Mouse (Mus musculus): ENCODE results near the gene Stambpl1. TPM values are rescaled to one million over a fixed set of nuclear protein-coding genes. Genes with fewer than 3 reads are reported as not detected.
"Not testable (repeated sequence)": the region's sequence is repeated elsewhere in the genome, so short reads cannot be mapped to it uniquely, and the experiment has no call there.

Stambpl1 gene
- polyA plus RNA-seq, 1 experiment from 2014 or later = 3.7 TPM

DNA sequence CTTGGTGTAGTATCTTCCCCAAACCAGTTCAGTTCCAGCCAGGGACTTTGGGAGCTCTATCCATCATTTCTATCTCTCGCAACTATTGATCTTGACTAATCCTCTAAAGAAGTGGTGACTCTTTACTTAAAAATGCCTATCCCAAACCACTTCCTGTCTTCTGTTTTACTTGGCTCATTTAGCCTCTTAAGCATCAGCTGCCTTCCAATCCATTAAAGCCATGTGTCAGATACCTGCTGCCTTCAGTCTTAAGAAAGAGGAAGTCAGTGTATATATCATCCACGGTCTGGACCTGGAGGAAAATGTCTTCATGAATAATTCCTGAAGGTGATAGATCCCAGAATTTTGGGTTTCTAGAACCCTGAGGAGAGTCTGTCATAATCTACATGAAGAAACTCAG lies 11.7 kb upstream of the Stambpl1 start:
- no peak overlapping the region for H3K4me3 ChIP-seq
- H3K4me1 ChIP-seq (replicated peaks) = no peaks in the 10 kb centered on the region
- H3K9me3 ChIP-seq = no peaks in the 10 kb centered on the region
- no peak for DNase-seq (ENCODE audit: low spot score)
- H3K27ac ChIP-seq = no peak overlapping the region
- 90% methylated on average over 2 of the region's 2 CpGs for WGBS
- no peaks in the 10 kb centered on the region for H3K36me3 ChIP-seq
- no peaks in the 10 kb centered on the region for H3K27me3 ChIP-seq (ENCODE audit: insufficient read depth, poor library complexity, severe bottlenecking)

- 85% methylated on average over 3 of the region's 3 CpGs for WGBS
- H3K9me3 ChIP-seq = no peaks in the 10 kb centered on the region
- no peak overlapping the region for H3K27ac ChIP-seq
- DNase-seq (ENCODE audit: low spot score) = no peak
- no peak overlapping the region for H3K4me3 ChIP-seq
- H3K36me3 ChIP-seq = no peaks in the 10 kb centered on the region
- no peaks in the 10 kb centered on the region for H3K27me3 ChIP-seq (ENCODE audit: insufficient read depth, poor library complexity, severe bottlenecking)
- H3K4me1 ChIP-seq (replicated peaks) = no peaks in the 10 kb centered on the region
Observed at GRCm38 (mm10) chr19:34181234-34181633, 10.8 kb upstream of the Stambpl1 start.

DNA sequence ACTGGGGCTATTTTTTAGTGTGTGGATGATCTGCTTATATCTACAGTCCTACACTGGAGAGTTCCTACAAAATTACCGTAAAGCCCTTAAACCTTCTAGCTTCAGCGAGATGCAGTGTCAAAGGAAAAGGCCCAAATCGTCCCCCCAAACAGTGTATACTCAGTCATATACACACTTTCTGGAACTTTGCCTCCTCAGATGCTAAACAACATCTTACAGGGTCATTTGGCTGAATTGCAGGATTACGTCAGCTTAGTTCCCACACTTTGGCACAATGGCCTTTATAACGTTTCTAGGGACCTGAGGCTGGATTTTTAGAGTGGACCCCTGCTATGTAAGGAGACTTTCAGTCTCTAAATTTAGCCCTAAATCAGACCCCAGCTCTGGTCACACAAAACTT lies 9.5 kb upstream of the Stambpl1 start:
- WGBS = 75% methylated on average over 5 of the region's 5 CpGs
- Histone ChIP-seq H3K4me1 (replicated peaks) (no peaks in the 10 kb centered on the region), H3K4me3 (no peak overlapping the region), H3K9me3 (no peaks in the 10 kb centered on the region), H3K27me3 (ENCODE audit: insufficient read depth, poor library complexity, severe bottlenecking) (no peaks in the 10 kb centered on the region), H3K36me3 (no peaks in the 10 kb centered on the region), H3K27ac (no peak overlapping the region)
- no peak for DNase-seq (ENCODE audit: low spot score)

DNA sequence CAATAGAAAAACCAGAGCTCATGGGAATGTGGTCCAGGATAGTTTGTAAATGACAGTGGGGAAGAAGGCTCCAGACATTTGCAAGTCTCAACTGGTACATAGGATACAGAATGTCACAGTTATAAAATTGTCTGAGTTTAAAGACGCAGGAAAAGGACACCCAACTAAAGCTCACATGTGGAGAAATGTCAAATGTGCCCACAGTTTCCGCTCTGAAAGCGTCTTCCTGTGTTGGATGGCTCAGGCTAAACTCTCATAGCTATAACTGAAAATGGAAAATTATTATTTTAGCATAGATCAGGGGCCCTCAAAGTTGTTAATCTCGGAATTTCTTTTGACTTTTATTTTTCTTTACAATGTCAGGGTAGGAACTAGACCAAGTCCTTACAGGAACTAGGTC lies 5.2 kb upstream of the Stambpl1 start:
- WGBS = 90% methylated on average over 4 of the region's 4 CpGs
- no peak overlapping the region for H3K27ac ChIP-seq
- no peak overlapping the region for H3K4me3 ChIP-seq
- DNase-seq (ENCODE audit: low spot score) = no peak
- H3K4me1 ChIP-seq (replicated peaks) = peaks cover 4% of the 10 kb centered on the region
- H3K36me3 ChIP-seq = no peaks in the 10 kb centered on the region
- H3K9me3 ChIP-seq = no peaks in the 10 kb centered on the region
- peaks cover 12% of the 10 kb centered on the region for H3K27me3 ChIP-seq (ENCODE audit: insufficient read depth, poor library complexity, severe bottlenecking)

DNA sequence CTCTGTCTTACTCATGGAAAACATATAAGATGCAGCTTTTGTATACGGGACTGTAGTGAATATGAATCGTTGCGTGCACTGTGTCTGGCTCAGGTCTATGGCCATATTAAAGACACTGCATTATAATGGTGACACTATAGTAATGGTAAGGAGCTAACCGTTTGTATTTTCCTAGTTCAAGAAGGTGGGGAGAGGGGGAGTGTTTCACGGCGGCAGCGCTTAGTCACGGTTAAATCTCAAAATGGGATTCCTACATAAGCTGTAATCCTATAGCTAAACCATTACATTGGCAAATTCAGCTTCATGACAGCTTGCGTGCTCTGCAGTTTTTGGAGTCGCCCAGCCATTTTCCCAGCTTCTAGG lies 403 bp upstream of the Stambpl1 start:
- peak overlapping the region; percentile 86 for H3K27ac ChIP-seq
- H3K4me3 ChIP-seq = peak overlapping the region; percentile 74
- no peaks in the 10 kb centered on the region for H3K9me3 ChIP-seq
- no peaks in the 10 kb centered on the region for H3K36me3 ChIP-seq
- DNase-seq (ENCODE audit: low spot score) = no peak
- H3K4me1 ChIP-seq (replicated peaks) = peaks cover 20% of the 10 kb centered on the region
- WGBS = 21% methylated on average over 10 of the region's 10 CpGs
- peaks cover 23% of the 10 kb centered on the region for H3K27me3 ChIP-seq (ENCODE audit: insufficient read depth, poor library complexity, severe bottlenecking)

GRCm38 (mm10) chr19:34193149-34193548 lies 1.1 kb downstream of the Stambpl1 start:
- peaks cover 20% of the 10 kb centered on the region for H3K4me1 ChIP-seq (replicated peaks)
- no peak overlapping the region for H3K27ac ChIP-seq
- H3K9me3 ChIP-seq = no peaks in the 10 kb centered on the region
- no peak for DNase-seq (ENCODE audit: low spot score)
- no peaks in the 10 kb centered on the region for H3K36me3 ChIP-seq
- H3K27me3 ChIP-seq (ENCODE audit: insufficient read depth, poor library complexity, severe bottlenecking) = peaks cover 23% of the 10 kb centered on the region
- WGBS = 16% methylated on average over 9 of the region's 9 CpGs
- peak overlapping the region; percentile 74 for H3K4me3 ChIP-seq

GRCm38 (mm10) chr19:34193683-34194082 lies 1.7 kb downstream of the Stambpl1 start:
- peaks cover 20% of the 10 kb centered on the region for H3K4me1 ChIP-seq (replicated peaks)
- DNase-seq (ENCODE audit: low spot score) = no peak
- H3K27ac ChIP-seq = no peak overlapping the region
- no peaks in the 10 kb centered on the region for H3K36me3 ChIP-seq
- peaks cover 23% of the 10 kb centered on the region for H3K27me3 ChIP-seq (ENCODE audit: insufficient read depth, poor library complexity, severe bottlenecking)
- no peak overlapping the region for H3K4me3 ChIP-seq
- WGBS = 57% methylated on average over 9 of the region's 9 CpGs
- H3K9me3 ChIP-seq = no peaks in the 10 kb centered on the region

DNA sequence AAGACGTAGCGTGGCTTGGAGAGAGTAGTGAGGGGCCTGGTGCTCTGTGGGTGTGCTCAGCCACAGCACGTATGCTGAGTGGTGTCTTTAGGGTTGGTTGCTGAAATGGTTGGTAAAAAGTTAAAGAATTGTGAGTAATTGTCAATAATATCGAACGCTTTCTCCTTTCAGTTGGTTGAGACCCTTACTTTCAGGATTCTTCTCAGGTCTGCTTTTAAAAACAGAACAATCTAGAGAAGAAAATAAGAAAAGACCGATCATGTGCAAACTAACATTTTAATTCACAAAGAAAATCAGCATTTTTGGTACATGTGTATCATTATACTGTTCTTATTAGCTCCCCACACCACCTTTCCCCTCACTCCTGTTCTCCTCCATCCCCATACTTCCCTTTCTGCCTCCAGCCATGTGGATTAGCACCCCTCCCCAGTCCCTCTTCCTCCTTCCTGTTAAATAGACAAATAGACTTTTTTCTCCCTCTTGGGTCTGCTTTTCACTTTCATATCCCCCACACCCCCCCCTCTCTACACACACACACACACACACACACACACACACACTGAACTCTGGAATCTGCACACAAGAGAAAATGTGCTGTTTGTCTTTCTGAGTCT lies 2.2 kb downstream of the Stambpl1 start:
- no peaks in the 10 kb centered on the region for H3K9me3 ChIP-seq
- no peaks in the 10 kb centered on the region for H3K36me3 ChIP-seq
- H3K27me3 ChIP-seq (ENCODE audit: insufficient read depth, poor library complexity, severe bottlenecking) = peaks cover 23% of the 10 kb centered on the region
- no peak overlapping the region for H3K4me3 ChIP-seq
- 84% methylated on average over 6 of the region's 6 CpGs for WGBS
- no peak for DNase-seq (ENCODE audit: low spot score)
- peaks cover 20% of the 10 kb centered on the region for H3K4me1 ChIP-seq (replicated peaks)
- H3K27ac ChIP-seq = no peak overlapping the region

DNA sequence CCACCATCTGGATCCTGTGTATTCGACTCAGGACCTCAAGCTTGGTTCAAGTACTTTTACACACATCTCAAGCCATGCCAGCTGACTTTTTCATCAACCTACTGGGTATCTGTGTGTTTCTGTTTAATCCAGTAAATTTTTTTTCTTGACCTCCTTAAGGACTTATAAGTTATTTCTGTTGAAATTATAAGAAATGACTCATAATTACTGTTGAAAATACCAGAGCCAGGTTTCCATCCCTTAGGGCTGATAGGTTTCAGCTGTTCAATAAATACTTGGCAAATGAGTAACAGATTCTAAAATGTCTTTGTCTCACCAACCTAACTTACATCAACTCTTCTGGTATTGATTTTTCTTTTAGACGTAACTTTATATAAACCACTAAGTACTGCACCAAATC lies 3.0 kb downstream of the Stambpl1 start:
- no peak for DNase-seq (ENCODE audit: low spot score)
- Histone ChIP-seq H3K4me3 (no peak overlapping the region), H3K36me3 (no peaks in the 10 kb centered on the region), H3K4me1 (replicated peaks) (peaks cover 20% of the 10 kb centered on the region), H3K27ac (no peak overlapping the region), H3K27me3 (ENCODE audit: insufficient read depth, poor library complexity, severe bottlenecking) (peaks cover 23% of the 10 kb centered on the region), H3K9me3 (no peaks in the 10 kb centered on the region)
- 74% methylated on average over 2 of the region's 2 CpGs for WGBS

GRCm38 (mm10) chr19:34198066-34198465 lies 6.0 kb downstream of the Stambpl1 start:
- Histone ChIP-seq H3K4me1 (replicated peaks) (peaks cover 4% of the 10 kb centered on the region; the same call in 1 of the 2 replicates), H3K9me3 (no peaks in the 10 kb centered on the region), H3K27ac (no peak overlapping the region), H3K36me3 (no peaks in the 10 kb centered on the region), H3K4me3 (no peak overlapping the region), H3K27me3 (ENCODE audit: insufficient read depth, poor library complexity, severe bottlenecking) (peaks cover 6% of the 10 kb centered on the region; the same call in 1 of the 2 replicates)
- WGBS = 82% methylated on average over 1 of the region's 1 CpGs
- DNase-seq (ENCODE audit: low spot score) = no peak

GRCm38 (mm10) chr19:34198901-34199300 lies 6.9 kb downstream of the Stambpl1 start:
- no peaks in the 10 kb centered on the region for H3K36me3 ChIP-seq
- 84% methylated on average over 4 of the region's 4 CpGs for WGBS
- peaks cover 5% of the 10 kb centered on the region; the same call in 1 of the 2 replicates for H3K27me3 ChIP-seq (ENCODE audit: insufficient read depth, poor library complexity, severe bottlenecking)
- H3K27ac ChIP-seq = no peak overlapping the region
- no peak for DNase-seq (ENCODE audit: low spot score)
- no peak overlapping the region for H3K4me3 ChIP-seq
- H3K9me3 ChIP-seq = no peaks in the 10 kb centered on the region
- no peaks in the 10 kb centered on the region for H3K4me1 ChIP-seq (replicated peaks)

- Histone ChIP-seq H3K4me3 (no peak overlapping the region), H3K27me3 (ENCODE audit: insufficient read depth, poor library complexity, severe bottlenecking) (0 out of 2 replicates have a peak, but pooled peaks cover under 1% of the 10 kb centered on the region), H3K27ac (no peak overlapping the region), H3K9me3 (no peaks in the 10 kb centered on the region), H3K4me1 (replicated peaks) (no peaks in the 10 kb centered on the region), H3K36me3 (no peaks in the 10 kb centered on the region)
- WGBS = 73% methylated on average over 2 of the region's 2 CpGs
- DNase-seq (ENCODE audit: low spot score) = no peak
Observed at GRCm38 (mm10) chr19:34199488-34199887, 7.5 kb downstream of the Stambpl1 start.

GRCm38 (mm10) chr19:34202668-34203067 lies 10.6 kb downstream of the Stambpl1 start:
- no peak overlapping the region for H3K27ac ChIP-seq
- 74% methylated on average over 2 of the region's 2 CpGs for WGBS

DNA sequence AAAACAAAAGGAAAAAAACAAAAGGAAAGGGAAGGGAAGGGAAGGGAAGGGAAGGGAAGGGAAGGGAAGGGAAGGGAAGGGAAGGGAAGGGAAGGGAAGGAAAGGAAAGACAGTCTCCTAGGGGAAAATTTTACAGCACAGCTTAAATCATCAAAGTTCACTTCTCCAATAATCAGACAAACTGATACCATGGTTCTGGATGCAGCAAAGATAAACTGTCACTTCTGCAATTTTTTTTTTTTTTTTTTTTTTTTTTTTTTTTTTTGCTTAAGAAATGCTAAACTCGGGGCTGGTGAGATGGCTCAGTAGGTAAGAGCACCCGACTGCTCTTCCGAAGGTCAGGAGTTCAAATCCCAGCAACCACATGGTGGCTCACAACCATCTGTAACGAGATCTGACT lies 14.1 kb downstream of the Stambpl1 start:
- H3K27me3 ChIP-seq (ENCODE audit: insufficient read depth, poor library complexity, severe bottlenecking) = not testable (repeated sequence)

More at GRCm38 (mm10) chr19:34202668-34203067, 10.6 kb downstream of the Stambpl1 start:
- no peak for DNase-seq (ENCODE audit: low spot score)
- Histone ChIP-seq H3K9me3 (no peaks in the 10 kb centered on the region), H3K36me3 (no peaks in the 10 kb centered on the region), H3K4me3 (no peak overlapping the region), H3K4me1 (replicated peaks) (no peaks in the 10 kb centered on the region), H3K27me3 (ENCODE audit: insufficient read depth, poor library complexity, severe bottlenecking) (no peaks in the 10 kb centered on the region)

More for the DNA sequence above, 14.1 kb downstream of the Stambpl1 start:
- 68% methylated on average over 4 of the region's 4 CpGs for WGBS
- H3K4me1 ChIP-seq (replicated peaks); H3K4me3 ChIP-seq; H3K36me3 ChIP-seq; H3K27ac ChIP-seq; H3K9me3 ChIP-seq; DNase-seq (ENCODE audit: low spot score): not testable (repeated sequence)
